Mouse (Mus musculus) CH12.LX (cell line): ENCODE measurements around the gene Il1f8.

ENCODE experiments used
- CTCF ChIP-seq, 2 experiments: IDR thresholded peaks in 1 of 2; conservative IDR thresholded peaks in 1 of 2; 2 replicates each; pipeline ENCODE4 v1.5.1; 2011 to 2012; ENCODE audit warnings: low read depth in 2 of 2, low read length in 2 of 2, improper control_type of control experiment in 1 of 2, inconsistent platforms in 1 of 2, mild to moderate bottlenecking in 1 of 2, moderate library complexity in 1 of 2
- HCFC1 ChIP-seq: IDR thresholded peaks from 2 replicates; pipeline ENCODE4 v1.6.1; 2012; ENCODE audit warnings: low read depth, mild to moderate bottlenecking, inconsistent platforms, low read length, improper control_type of control experiment
- JUND ChIP-seq: conservative IDR thresholded peaks from 2 replicates; pipeline ENCODE4 v1.6.1; 2011; ENCODE audit warnings: low read depth, low read length, improper control_type of control experiment
- PAX5 ChIP-seq: IDR thresholded peaks from 2 replicates; pipeline ENCODE4 v1.6.1; 2012; ENCODE audit warnings: low read length, inconsistent platforms, mixed read lengths
- RAD21 ChIP-seq: IDR thresholded peaks from 2 replicates; pipeline ENCODE4 v1.6.1; 2011; ENCODE audit warnings: low read depth, mild to moderate bottlenecking, low read length, improper control_type of control experiment, moderate library complexity
- ZC3H11A ChIP-seq: IDR thresholded peaks from 2 replicates; pipeline ENCODE4 v1.6.1; 2012; ENCODE audit warnings: low read depth, mild to moderate bottlenecking, inconsistent platforms, low read length, improper control_type of control experiment
- ZMIZ1 ChIP-seq: IDR thresholded peaks from 2 replicates; pipeline ENCODE4 v1.6.1; 2012; ENCODE audit warnings: low read depth, mild to moderate bottlenecking, inconsistent platforms, low read length, improper control_type of control experiment
- ZNF384 ChIP-seq: IDR thresholded peaks from 2 replicates; pipeline ENCODE4 v1.6.1; 2012; ENCODE audit warnings: low read depth, low read length, improper control_type of control experiment, inconsistent platforms

DNA sequence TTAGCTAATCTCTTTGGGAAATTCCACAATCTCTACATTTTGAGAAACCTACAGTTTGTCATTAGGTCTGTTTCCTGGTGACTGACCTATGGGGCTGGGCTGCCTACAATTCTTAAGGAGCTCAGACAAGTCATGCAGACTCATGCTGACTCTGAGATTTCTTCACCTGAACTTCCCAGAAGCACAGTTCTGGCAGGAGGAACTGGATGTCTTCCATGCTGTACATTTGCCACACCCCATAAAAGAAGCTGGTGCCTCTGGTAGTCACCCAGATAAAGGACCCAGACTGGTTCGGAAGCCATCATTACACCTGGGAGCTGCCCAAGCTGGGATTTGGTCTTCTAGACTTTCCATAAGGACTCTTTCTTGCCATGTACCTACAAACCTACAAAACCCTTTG, 33.2 kb downstream of the Il1f8 start, which contains the start of gene Il1f9:
- TF ChIP-seq RAD21 (no peak), PAX5 (no peak), ZC3H11A (no peak), ZMIZ1 (no peak), CTCF (conservative IDR thresholded peaks at IDR 0.05 in 1 of 2, IDR thresholded peaks at IDR 0.05 in 1 of 2; ENCODE audit: low read depth in 2 of 2, low read length in 2 of 2) (no peak), JUND (no peak), ZNF384 (no peak), HCFC1 (no peak)
